16 mouse cellular contexts compared by ENCODE assay signal in genomic region chr9:63836036-63836435, GRCm38 (mm10).
DNase-seq lines count a peak whose midpoint lies in the region; ATAC-seq and TF ChIP-seq lines count a peak whose summit lies in the region.
"Had no signal": no experiment of that assay in that cellular context is flagged by ENCODE, and none has a peak within 500 bp of the region (broad histone marks: within the 10 kb centered on the region; RNA-seq: fewer than 3 reads in every experiment).

No protein-coding gene starts in this region.

- no peak overlapping the region for H3K9ac ChIP-seq in kidney, embryonic 16.5 days (replicated peaks; ENCODE audit: low read length)
- H3K9ac ChIP-seq: hindbrain, embryonic 13.5 days had no signal

- no peak for TF ChIP-seq CTCF in gastrocnemius, adult 2 months (IDR thresholded peaks at IDR 0.05)

- intact Hi-C loops in gastrocnemius, adult 2 months (cut with DNase I) = no loop called here

- ATAC-seq in kidney, embryonic 16.5 days (ENCODE audit: low FRiP score, low TSS enrichment) = no peak
- ATAC-seq: activated CD4-positive, CD25-positive, alpha-beta regulatory T cell, adult 4 months; forebrain, embryonic 16.5 days; intestine, postnatal 0 days had no signal

- H3K4me3 ChIP-seq in kidney, embryonic 16.5 days (ENCODE audit: low read length) = no peak overlapping the region
- H3K4me3 ChIP-seq in embryonic facial prominence, embryonic 10.5 days = no peak overlapping the region
- no peak overlapping the region for H3K4me3 ChIP-seq in gastrocnemius, adult 2 months
- H3K4me3 ChIP-seq: hindbrain, embryonic 13.5 days; midbrain, embryonic 10.5 days; myocyte had no signal

- DNase-seq in kidney, adult 8-10 months = no peak
- DNase-seq in thymus, postnatal 4 days = peak; percentile 70
- no peak for DNase-seq in thymus, adult 18-20 months
- peak; percentile 26 for DNase-seq in embryonic facial prominence, embryonic 10.5 days (ENCODE audit: low spot score)
- DNase-seq in gastrocnemius, adult 2 months = no peak
- DNase-seq in cerebellum, adult 9-11 months = no peak
- DNase-seq: adrenal gland, postnatal 36 days; heart, adult 18-20 months; retina, postnatal 1 day had no signal

- H3K27ac ChIP-seq in kidney, embryonic 16.5 days (ENCODE audit: low read length) = peak overlapping the region; percentile 83
- H3K27ac ChIP-seq in embryonic facial prominence, embryonic 10.5 days (replicated peaks) = no peak overlapping the region; the same call in 1 of the 2 replicates
- no peak overlapping the region for H3K27ac ChIP-seq in gastrocnemius, adult 2 months
- H3K27ac ChIP-seq: hindbrain, embryonic 13.5 days; midbrain, embryonic 10.5 days had no signal

- 0 out of 2 replicates have a peak overlapping the region, but pooled peaks have one; percentile 7 for H3K4me2 ChIP-seq in kidney, embryonic 16.5 days (replicated peaks; ENCODE audit: low read depth, low read length)
- H3K4me2 ChIP-seq: hindbrain, embryonic 13.5 days had no signal

- WGBS in kidney, embryonic 16.5 days = 32% methylated on average over 11 of the region's 11 CpGs
- 45% methylated on average over 11 of the region's 11 CpGs for WGBS in embryonic facial prominence, embryonic 10.5 days

- no peaks in the 10 kb centered on the region for H3K27me3 ChIP-seq in kidney, embryonic 16.5 days (ENCODE audit: insufficient read depth, low read length)
- peaks cover 8% of the 10 kb centered on the region for H3K27me3 ChIP-seq in embryonic facial prominence, embryonic 10.5 days (replicated peaks; ENCODE audit: low read depth, poor library complexity, severe bottlenecking)

- H3K36me3 ChIP-seq in kidney, embryonic 16.5 days (ENCODE audit: insufficient read depth, low read length) = no peaks in the 10 kb centered on the region
- no peaks in the 10 kb centered on the region for H3K36me3 ChIP-seq in embryonic facial prominence, embryonic 10.5 days (replicated peaks)
- H3K36me3 ChIP-seq: hindbrain, embryonic 13.5 days; midbrain, embryonic 10.5 days had no signal

- peaks cover 20% of the 10 kb centered on the region for H3K4me1 ChIP-seq in kidney, embryonic 16.5 days (ENCODE audit: insufficient read depth, low read length)
- H3K4me1 ChIP-seq in embryonic facial prominence, embryonic 10.5 days = peaks cover 28% of the 10 kb centered on the region

- no peaks in the 10 kb centered on the region for H3K9me3 ChIP-seq in kidney, embryonic 16.5 days (ENCODE audit: low read length)
- H3K9me3 ChIP-seq in embryonic facial prominence, embryonic 10.5 days = no peaks in the 10 kb centered on the region
- H3K9me3 ChIP-seq: hindbrain, embryonic 13.5 days; midbrain, embryonic 10.5 days had no signal

Comparison
In these comparisons a context has a peak if more than half of its experiments do, and no peak if none do; other contexts are left out.
1. DNase-seq: peak in thymus, postnatal 4 days (single experiment) and embryonic facial prominence, embryonic 10.5 days (single experiment); none in kidney, adult 8-10 months (0 of 2), thymus, adult 18-20 months (0 of 2), gastrocnemius, adult 2 months (single experiment) and cerebellum, adult 9-11 months (single experiment).